Mouse (Mus musculus) hindbrain, embryonic 15.5 days (tissue): ENCODE data around the gene Atf2. TPM values are rescaled to one million over a fixed set of nuclear protein-coding genes. Genes with fewer than 3 reads are reported as not detected.
"Not testable (repeated sequence)": the region's sequence is repeated elsewhere in the genome, so short reads cannot be mapped to it uniquely, and the experiment has no call there.

Source experiments
- ATAC-seq: fragments of 200-750 bp; cut with Nextera tagmentation; 2 replicates; pipeline ENCODE4 v1.8.0; 2017; ENCODE audit warnings: low read depth, moderate number of reproducible peaks, moderate TSS enrichment; ENCODE audit not compliant: low FRiP score
- H3K27ac ChIP-seq: fragments of 300-500 bp; sonication (generic); replicated peaks from 2 replicates; pipeline ENCODE4 v1.5.1; 2015; ENCODE audit warnings: mild to moderate bottlenecking, inconsistent platforms
- H3K27me3 ChIP-seq: fragments of 300-500 bp; sonication (generic); 2 replicates; pipeline ENCODE4 v1.6.1; 2015; ENCODE audit warnings: control low read depth, inconsistent platforms
- H3K36me3 ChIP-seq: fragments of 300-500 bp; sonication (generic); 2 replicates; pipeline ENCODE4 v1.6.1; 2015; ENCODE audit warnings: control low read depth, inconsistent platforms
- H3K4me1 ChIP-seq: fragments of 300-500 bp; sonication (generic); replicated peaks from 2 replicates; pipeline ENCODE4 v1.6.1; 2015; ENCODE audit warnings: control low read depth, inconsistent platforms
- H3K4me2 ChIP-seq: fragments of 300-500 bp; sonication (generic); 2 replicates; pipeline ENCODE4 v1.6.1; 2015; ENCODE audit warnings: moderate library complexity, mild to moderate bottlenecking, inconsistent platforms
- H3K4me3 ChIP-seq: fragments of 300-500 bp; sonication (generic); 2 replicates; pipeline ENCODE4 v1.5.1; 2015; ENCODE audit warnings: mild to moderate bottlenecking, inconsistent platforms
- H3K9ac ChIP-seq: fragments of 300-500 bp; sonication (generic); 2 replicates; pipeline ENCODE4 v1.6.1; 2015; ENCODE audit warnings: inconsistent platforms
- H3K9me3 ChIP-seq: fragments of 300-500 bp; sonication (generic); 2 replicates; pipeline ENCODE4 v1.6.1; 2016; ENCODE audit warnings: control low read depth, inconsistent platforms
- WGBS: fragments of 180-500 bp; shearing (Covaris S2); methylation state at CpG from one replicate; pipeline ENCODE4 v1.1.7; 2015; 5-methylcytosine and 5-hydroxymethylcytosine counted together
- polyA plus RNA-seq: library from polyadenylated mRNA; unstranded; fragments of >200 nt; fragmentation: Nextera tagmentation; extraction: Ambion mirVana; gene quantifications from 2 replicates; pipeline ENCODE4 v1.2.1, GENCODE M21; 2015

Atf2 gene
- polyA plus RNA-seq, 1 experiment from 2014 or later: 103 TPM

DNA sequence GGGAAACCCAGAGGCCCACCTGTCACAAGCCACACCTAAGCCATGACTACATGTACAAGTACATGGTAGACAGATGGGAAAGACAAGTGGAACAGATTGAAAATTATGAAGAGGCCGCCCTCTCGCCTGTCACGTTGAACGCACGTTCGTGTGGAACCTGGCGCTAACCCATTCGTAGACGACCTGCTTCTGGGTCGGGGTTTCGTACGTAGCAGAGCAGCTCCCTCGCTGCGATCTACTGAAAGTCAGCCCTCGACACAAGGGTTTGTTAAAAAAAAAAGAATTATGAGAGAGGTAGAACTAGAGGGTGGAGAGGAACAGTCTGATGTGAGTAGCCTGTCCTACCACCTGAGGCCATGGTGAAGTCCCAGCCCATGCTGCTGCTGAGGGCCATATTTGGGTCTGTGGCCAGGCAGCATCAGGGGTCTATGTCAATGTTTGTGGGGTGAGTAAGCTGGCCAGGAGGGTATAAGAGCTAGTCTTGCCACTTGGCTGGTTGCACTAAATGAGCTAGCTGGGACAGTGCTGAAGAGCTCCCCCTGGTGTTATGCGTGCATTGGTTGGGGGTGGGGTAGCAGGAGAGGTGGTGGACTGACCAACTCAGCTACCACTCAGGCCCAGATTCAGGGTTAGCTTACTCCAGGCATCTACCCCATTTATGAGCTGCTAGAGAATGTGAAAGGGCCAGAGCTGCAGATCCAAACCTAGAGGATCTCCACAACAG, 24.5 kb downstream of the Atf2 start:
- Histone ChIP-seq H3K4me1 (no peaks in the 10 kb centered on the region), H3K4me2 (no peak overlapping the region), H3K9me3 (no peaks in the 10 kb centered on the region), H3K27me3 (no peaks in the 10 kb centered on the region), H3K4me3 (no peak overlapping the region), H3K27ac (no peak overlapping the region), H3K9ac (no peak overlapping the region), H3K36me3 (0 out of 2 replicates have a peak, but pooled peaks cover 13% of the 10 kb centered on the region)
- ATAC-seq: no peak
- 77% methylated on average over 16 of the region's 16 CpGs for WGBS

DNA sequence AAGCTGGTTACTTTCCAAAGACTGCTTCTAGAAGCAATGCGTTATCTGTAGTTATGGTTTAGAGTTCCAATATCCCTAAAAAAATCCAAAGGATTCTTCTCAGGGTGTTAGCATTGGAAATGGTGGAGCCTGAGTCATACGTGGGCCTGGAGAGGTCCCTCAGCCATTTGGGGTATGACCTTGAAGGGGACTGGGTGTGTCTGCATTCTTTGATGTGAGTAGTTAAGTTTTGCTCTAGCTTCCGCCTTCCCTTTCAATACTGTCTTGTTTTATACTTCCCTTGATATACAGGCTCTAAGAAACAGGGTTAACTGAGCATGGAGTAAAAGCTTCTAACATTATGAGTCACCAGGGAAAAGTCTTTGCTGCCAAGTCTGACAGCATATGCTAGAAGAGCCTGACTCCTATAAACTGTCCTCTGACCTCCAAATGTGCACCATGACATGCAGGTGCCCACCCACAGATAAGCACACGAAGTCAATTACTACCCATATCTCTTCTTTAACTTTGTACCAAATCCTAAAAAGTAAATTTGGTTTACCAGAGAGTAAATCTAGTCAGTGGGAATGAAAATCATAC, 32.3 kb downstream of the Atf2 start:
- ATAC-seq: no peak
- no peak overlapping the region for H3K4me3 ChIP-seq

DNA sequence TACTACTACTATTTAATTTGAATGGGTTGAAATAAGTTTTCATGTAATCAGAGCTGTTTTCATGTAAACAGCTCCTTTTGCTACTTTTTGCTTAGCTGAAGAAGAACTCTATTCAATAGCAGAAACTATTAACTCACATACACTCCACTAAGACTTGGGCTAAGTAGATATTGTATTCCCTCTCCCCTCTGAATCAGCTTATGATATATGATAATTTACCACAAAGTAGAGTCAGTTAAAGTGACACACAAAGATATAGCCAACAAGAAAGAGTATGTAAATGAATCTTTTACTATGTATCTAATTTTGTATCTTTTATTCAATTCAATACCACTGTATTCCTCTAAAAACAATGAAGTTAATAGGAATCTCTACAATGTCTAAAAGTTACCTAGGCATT, 35.1 kb downstream of the Atf2 start:
- Histone ChIP-seq H3K27ac (no peak overlapping the region), H3K9me3 (no peaks in the 10 kb centered on the region), H3K36me3 (peaks cover 3% of the 10 kb centered on the region; the same call in 1 of the 2 replicates), H3K27me3 (no peaks in the 10 kb centered on the region), H3K9ac (no peak overlapping the region), H3K4me2 (no peak overlapping the region), H3K4me1 (no peaks in the 10 kb centered on the region), H3K4me3 (no peak overlapping the region)
- ATAC-seq: no peak

More for the DNA sequence above, 32.3 kb downstream of the Atf2 start:
- WGBS: 88% methylated on average over 4 of the region's 4 CpGs
- no peak overlapping the region for H3K4me2 ChIP-seq
- H3K27me3 ChIP-seq: no peaks in the 10 kb centered on the region
- H3K9me3 ChIP-seq: no peaks in the 10 kb centered on the region
- H3K27ac ChIP-seq: no peak overlapping the region
- peaks cover 3% of the 10 kb centered on the region; the same call in 1 of the 2 replicates for H3K36me3 ChIP-seq
- no peaks in the 10 kb centered on the region for H3K4me1 ChIP-seq
- no peak overlapping the region for H3K9ac ChIP-seq

DNA sequence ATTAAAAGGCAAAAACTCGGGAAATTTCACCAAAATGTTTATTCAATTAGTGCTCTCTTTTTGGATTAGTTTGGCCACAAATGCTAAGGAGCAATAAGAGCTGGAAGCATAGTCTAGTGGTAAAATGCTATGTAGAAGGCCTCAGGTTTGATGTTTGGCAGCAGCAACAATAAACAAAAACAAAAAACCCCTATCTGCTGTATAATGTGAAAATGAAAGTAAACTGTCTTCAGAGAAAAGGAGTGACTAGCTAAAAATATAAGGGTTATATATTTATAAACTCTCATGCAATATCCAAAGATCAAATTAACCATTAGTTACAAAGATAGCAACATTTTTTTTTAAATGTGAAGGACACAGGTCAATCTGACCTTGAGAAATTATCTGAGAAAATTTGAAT, 36.2 kb downstream of the Atf2 start:
- Histone ChIP-seq H3K27ac (no peak overlapping the region), H3K4me3 (no peak overlapping the region), H3K27me3 (no peaks in the 10 kb centered on the region), H3K4me2 (no peak overlapping the region), H3K9ac (no peak overlapping the region), H3K9me3 (no peaks in the 10 kb centered on the region), H3K36me3 (no peaks in the 10 kb centered on the region), H3K4me1 (no peaks in the 10 kb centered on the region)
- no peak for ATAC-seq
- WGBS: 93% methylated on average over 1 of the region's 1 CpGs

DNA sequence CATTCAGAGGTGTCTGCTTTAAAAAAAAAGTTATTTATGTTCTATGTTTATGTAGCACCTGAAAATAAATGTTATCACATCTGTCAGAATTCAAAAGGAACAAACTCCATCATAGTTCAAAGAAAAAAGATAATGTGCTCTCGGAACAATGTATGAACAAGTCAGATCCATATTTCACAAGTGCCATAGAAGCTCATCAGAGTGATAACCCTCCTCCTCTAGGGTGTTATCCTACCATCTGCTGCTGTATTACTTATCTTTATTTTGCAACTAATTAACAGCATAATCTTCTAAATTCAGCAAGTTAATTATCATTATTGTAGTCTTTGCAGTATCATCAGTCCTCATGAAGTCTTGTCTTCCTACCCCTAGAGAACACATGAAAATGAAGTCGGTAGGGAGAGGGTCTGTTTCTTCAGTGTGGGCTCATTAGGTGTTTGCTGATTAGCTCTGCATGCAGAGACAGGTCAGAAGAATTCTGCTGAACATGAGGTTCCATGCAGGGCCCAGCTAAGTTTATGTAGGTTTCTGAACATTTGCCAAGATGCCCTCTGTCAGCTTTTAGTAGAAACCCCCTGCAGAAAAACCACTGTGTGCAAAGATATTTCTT, 57.9 kb downstream of the Atf2 start:
- Histone ChIP-seq H3K27ac (no peak overlapping the region), H3K4me1 (no peaks in the 10 kb centered on the region), H3K4me3 (no peak overlapping the region), H3K27me3 (no peaks in the 10 kb centered on the region), H3K36me3 (peaks cover 9% of the 10 kb centered on the region; the same call in 1 of the 2 replicates), H3K9me3 (no peaks in the 10 kb centered on the region), H3K4me2 (no peak overlapping the region), H3K9ac (no peak overlapping the region)
- no peak for ATAC-seq
- WGBS: 54% methylated on average over 2 of the region's 2 CpGs

DNA sequence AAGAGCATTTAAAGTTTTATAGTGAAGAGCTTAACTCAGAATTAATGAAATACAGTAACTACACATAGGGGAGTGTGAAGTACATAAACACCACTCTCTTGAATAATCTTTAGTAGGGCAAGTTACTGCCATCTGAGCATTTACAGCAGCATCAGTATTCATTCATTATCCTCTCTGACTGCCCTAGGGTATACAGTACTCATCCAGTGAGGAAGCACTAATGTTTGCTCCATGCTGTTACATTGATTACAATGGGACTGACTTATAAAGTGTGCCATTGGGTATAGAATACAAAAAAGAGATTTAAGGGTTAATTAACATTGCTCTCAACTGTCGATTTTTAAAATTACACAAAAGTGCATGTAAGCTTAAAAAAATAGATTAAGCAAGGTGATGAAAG, 59.2 kb downstream of the Atf2 start:
- ATAC-seq: no peak
- Histone ChIP-seq H3K9me3 (no peaks in the 10 kb centered on the region), H3K4me1 (no peaks in the 10 kb centered on the region), H3K4me2 (no peak overlapping the region), H3K27me3 (no peaks in the 10 kb centered on the region), H3K9ac (no peak overlapping the region), H3K27ac (no peak overlapping the region), H3K36me3 (peaks cover 13% of the 10 kb centered on the region), H3K4me3 (no peak overlapping the region)
- WGBS: 47% methylated on average over 1 of the region's 1 CpGs

DNA sequence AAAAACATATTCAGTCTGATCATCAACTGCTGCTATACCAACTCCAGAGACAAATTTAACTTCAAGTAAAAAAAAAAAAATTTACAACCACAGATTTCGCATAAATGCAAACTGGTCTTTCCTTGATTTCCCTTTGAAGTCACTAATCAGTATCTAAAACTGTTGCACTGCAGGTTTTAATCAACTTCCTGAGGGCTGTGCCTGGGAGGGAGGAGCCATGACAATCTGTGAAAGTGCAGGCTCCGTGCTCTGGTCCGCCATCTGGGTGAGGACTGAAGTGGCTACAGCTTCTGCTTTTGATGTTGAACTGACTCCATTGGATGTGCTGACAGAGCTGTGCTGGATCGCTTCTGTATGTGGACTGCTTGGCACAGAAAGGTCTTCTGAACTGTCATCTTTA, 73.7 kb downstream of the Atf2 start:
- Histone ChIP-seq H3K27me3 (no peaks in the 10 kb centered on the region), H3K4me3 (no peak overlapping the region), H3K36me3 (peaks cover 9% of the 10 kb centered on the region), H3K4me2 (no peak overlapping the region), H3K9ac (no peak overlapping the region), H3K9me3 (no peaks in the 10 kb centered on the region), H3K4me1 (no peaks in the 10 kb centered on the region), H3K27ac (no peak overlapping the region)
- ATAC-seq: no peak
- 87% methylated on average over 4 of the region's 4 CpGs for WGBS

DNA sequence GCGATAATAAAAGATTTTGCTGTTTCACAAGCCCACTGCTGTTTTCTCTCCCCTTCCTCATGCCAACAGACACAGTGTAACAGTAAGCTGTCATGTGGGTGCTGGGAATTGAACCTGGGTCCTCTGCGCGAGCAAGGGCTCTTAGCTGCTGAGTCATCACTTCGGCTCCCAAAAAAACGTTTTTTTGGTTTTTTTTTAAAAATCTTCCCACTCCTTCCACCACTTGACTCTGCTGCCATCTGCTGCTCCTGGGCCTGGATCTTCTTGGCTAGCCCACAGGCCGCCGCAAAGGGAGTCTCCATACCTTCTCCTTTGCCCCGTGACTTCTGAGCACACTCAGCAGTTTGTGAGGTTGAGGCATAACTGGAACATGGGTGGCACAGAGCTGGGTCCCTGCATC, 84.8 kb downstream of the Atf2 start:
- Histone ChIP-seq H3K4me3 (no peak overlapping the region), H3K9me3 (no peaks in the 10 kb centered on the region), H3K9ac (no peak overlapping the region), H3K4me1 (no peaks in the 10 kb centered on the region), H3K36me3 (no peaks in the 10 kb centered on the region), H3K4me2 (no peak overlapping the region), H3K27me3 (no peaks in the 10 kb centered on the region), H3K27ac (no peak overlapping the region)
- WGBS: 85% methylated on average over 8 of the region's 8 CpGs
- ATAC-seq: no peak

DNA sequence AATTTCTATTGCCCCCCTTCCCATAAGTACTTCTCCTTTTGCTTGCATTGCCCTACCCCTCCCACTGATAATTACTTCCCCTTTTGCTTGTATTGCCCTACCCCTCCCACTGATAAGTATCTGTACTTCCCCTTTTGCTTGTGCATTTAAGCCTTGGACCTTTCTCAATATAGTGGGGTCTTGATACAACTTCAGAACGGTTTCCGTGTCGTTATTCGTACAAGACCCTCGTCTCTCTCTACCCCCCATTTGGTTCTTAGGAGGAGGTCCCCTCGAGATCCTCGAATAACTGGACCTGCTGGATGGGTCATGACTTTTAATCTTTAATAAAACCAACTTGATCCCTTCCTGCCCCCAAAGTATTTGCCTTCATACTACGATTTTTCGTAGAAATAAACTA, 92.3 kb downstream of the Atf2 start:
- not testable (repeated sequence) for H3K9me3 ChIP-seq, H3K4me2 ChIP-seq, H3K4me3 ChIP-seq, H3K27ac ChIP-seq, H3K4me1 ChIP-seq, H3K9ac ChIP-seq, H3K27me3 ChIP-seq, H3K36me3 ChIP-seq, ATAC-seq
- WGBS: 95% methylated on average over 9 of the region's 9 CpGs

DNA sequence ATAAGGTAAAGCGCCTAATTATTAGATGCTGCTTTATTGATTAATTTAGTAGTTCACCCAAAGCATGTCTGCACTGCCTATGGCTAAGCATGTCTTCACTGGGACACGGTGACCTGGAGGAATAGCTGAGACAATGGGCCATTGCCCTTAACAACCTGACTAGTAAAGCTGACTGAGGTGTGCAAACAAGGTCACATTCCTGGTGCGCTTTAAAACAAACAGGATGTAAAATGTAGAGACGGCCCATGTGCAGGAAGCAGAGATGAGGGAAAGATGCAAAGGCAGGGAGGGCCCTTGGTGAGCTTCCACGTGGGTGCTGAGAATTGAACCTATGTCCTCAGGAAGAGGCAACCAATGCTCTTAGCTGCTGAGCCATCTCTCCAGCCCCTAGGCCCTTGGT, 93.7 kb downstream of the Atf2 start:
- WGBS: 78% methylated on average over 5 of the region's 5 CpGs
- no peak overlapping the region for H3K4me3 ChIP-seq
- no peaks in the 10 kb centered on the region for H3K4me1 ChIP-seq
- H3K9me3 ChIP-seq: no peaks in the 10 kb centered on the region
- ATAC-seq: no peak
- no peak overlapping the region for H3K9ac ChIP-seq
- no peak overlapping the region for H3K4me2 ChIP-seq
- no peak overlapping the region for H3K27ac ChIP-seq
- H3K36me3 ChIP-seq: no peaks in the 10 kb centered on the region
- H3K27me3 ChIP-seq: no peaks in the 10 kb centered on the region

DNA sequence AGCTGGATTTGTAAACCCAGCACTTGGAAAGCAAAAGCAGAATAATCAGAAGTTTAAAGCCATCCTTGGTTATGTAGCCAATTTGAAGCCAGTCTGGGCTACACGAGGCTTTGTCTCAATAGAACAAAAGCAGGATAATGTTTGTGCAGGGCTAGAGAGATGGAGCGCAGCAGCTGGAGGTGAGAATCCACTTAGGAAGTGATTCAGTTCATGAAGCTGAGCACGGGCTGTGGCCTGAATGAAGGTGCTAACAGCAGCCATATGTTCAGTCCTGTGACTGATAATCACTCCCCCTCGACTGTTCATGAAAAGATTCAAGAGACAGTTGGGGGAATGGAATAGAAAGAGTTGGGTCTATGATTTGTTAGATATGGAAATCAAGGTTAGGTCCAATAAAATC, 94.3 kb downstream of the Atf2 start:
- ATAC-seq: no peak
- H3K9ac ChIP-seq: no peak overlapping the region
- no peaks in the 10 kb centered on the region for H3K9me3 ChIP-seq
- WGBS: 48% methylated on average over 4 of the region's 4 CpGs
- H3K4me3 ChIP-seq: no peak overlapping the region
- H3K4me2 ChIP-seq: no peak overlapping the region
- H3K27me3 ChIP-seq: no peaks in the 10 kb centered on the region
- no peaks in the 10 kb centered on the region for H3K4me1 ChIP-seq
- H3K27ac ChIP-seq: no peak overlapping the region
- no peaks in the 10 kb centered on the region for H3K36me3 ChIP-seq

DNA sequence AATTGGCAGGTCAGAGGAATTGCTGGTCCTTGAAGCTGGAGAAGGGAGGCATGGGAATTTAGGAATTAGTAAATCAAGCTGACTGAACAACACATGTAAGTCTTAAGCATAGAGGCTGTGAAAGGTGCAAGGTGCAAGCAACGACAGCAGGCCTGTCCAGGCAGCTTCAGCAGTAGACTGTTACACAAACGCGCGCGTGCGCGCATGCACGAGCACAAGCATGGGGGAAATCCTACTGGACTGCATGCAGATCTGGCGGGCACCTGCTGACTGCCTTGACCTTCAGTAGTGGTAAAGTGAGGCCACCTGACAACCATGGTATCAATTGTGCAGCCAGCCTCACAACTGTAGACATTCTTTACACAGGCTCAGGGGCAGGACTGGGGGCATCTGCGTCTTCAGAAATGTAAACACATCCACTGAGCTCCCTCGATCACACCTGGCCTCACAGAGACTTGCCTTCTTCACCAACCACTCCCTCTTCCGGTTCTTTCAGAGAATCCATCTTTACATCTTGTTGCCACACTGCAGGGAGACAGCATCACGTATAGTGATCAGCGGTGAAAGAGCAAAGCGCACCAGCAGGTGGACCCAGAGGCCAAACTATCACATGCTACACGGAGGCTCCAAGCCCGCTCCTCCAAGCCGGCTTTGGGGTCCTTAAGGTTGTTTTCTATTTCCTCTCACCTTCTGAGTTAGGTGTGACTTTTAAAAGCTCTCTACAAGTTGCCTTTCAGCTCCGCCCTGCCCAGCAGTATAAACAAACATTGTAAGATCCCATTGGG, 100.4 kb downstream of the Atf2 start:
- no peaks in the 10 kb centered on the region for H3K36me3 ChIP-seq
- peak; percentile 71; the same call in 1 of the 2 replicates for ATAC-seq
- H3K4me2 ChIP-seq: no peak overlapping the region
- H3K9me3 ChIP-seq: no peaks in the 10 kb centered on the region
- no peak overlapping the region for H3K4me3 ChIP-seq
- no peak overlapping the region for H3K27ac ChIP-seq
- H3K4me1 ChIP-seq: no peaks in the 10 kb centered on the region
- H3K27me3 ChIP-seq: no peaks in the 10 kb centered on the region
- WGBS: 61% methylated on average over 19 of the region's 19 CpGs
- no peak overlapping the region for H3K9ac ChIP-seq
